Mouse (Mus musculus) small intestine, adult 2 months (tissue): Measurements from ENCODE around the gene Efcab3.

Experiments
- CTCF ChIP-seq: fragments of 200-500 bp; IDR thresholded peaks from 2 replicates; pipeline ENCODE4 v1.5.1; 2012; ENCODE audit warnings: low read depth, mild to moderate bottlenecking, control low read depth, inconsistent platforms, low read length, moderate library complexity, mixed read lengths; ENCODE audit not compliant: insufficient replicate concordance, insufficient read length; ENCODE audit errors: extremely low read depth
- POLR2A ChIP-seq: fragments of 200-500 bp; IDR thresholded peaks from 2 replicates; pipeline ENCODE4 v1.6.1; 2012; ENCODE audit warnings: low read depth, mild to moderate bottlenecking, control low read depth, inconsistent platforms, low read length, moderate library complexity

- TF ChIP-seq POLR2A (no peak), CTCF (no peak)
Measured at GRCm38 (mm10) chr11:105161411-105161810, 98.0 kb downstream of the Efcab3 start.
